Mouse (Mus musculus) ovary, adult 10 weeks (tissue): ENCODE data around the gene Pcsk2. TPM values are rescaled to one million over a fixed set of nuclear protein-coding genes. Genes with fewer than 3 reads are reported as not detected.

Experiments
- polyA plus RNA-seq: library from polyadenylated mRNA; stranded (reverse); fragments of 350-450 nt; fragmentation: Illumina TruSeq; extraction: RNeasy Lipid Tissue Mini Kit (QIAGEN cat#74804); gene quantifications from one replicate; pipeline ENCODE4 v1.2.3, GENCODE M21; 2014

Gene Pcsk2
- not detected for polyA plus RNA-seq

GRCm38 (mm10) chr2:143545758-143546246 is at the start of gene Pcsk2:
Pcsk2 (plus strand) TSS chr2:143546156.

DNA sequence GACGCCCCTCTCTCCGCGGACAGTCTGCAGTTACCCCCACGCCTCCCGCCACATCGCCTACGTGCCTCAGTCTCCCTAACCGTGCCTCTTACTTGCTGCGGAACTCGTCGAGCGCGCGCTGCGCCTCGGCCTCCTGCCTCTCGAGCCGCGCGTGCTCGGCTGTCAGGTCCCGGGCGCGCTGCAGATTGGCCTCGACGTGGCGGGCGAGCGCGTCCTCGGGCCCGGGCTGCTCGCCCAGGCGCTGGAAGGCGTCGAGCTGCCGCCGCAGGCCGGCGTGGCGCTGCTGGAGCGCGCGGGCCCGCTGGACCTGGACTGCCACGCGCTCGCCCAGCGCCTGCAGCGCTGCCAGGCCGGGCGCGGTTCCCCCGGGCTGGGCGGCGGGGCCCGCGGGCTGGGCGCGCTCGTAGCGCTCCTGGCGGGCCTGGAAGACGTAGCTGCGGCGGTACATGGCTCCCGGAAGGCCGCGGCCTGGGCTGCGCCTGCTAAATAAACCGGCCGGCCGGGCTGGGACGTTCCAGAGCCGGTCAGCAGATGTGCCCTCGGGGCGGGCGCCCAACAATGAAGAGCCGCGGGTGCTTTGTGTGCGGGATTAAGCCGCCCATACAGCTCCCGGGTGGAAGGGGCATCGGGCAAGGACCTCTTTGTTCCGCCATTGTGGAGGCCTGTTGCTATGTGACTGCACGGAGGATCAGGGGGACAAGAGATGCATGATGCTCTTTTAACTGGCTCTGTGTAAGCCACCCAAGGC is 316.7 kb downstream of the Pcsk2 start, which contains the start of gene Bfsp1:
Bfsp1 (minus strand) TSS at position 690 of the 748 bp plus-strand sequence.

